Mouse (Mus musculus): ENCODE measurements around the gene Rbx1.
"Not testable (repeated sequence)": the region's sequence is repeated elsewhere in the genome, so short reads cannot be mapped to it uniquely, and the experiment has no call there.

Gene Rbx1

DNA sequence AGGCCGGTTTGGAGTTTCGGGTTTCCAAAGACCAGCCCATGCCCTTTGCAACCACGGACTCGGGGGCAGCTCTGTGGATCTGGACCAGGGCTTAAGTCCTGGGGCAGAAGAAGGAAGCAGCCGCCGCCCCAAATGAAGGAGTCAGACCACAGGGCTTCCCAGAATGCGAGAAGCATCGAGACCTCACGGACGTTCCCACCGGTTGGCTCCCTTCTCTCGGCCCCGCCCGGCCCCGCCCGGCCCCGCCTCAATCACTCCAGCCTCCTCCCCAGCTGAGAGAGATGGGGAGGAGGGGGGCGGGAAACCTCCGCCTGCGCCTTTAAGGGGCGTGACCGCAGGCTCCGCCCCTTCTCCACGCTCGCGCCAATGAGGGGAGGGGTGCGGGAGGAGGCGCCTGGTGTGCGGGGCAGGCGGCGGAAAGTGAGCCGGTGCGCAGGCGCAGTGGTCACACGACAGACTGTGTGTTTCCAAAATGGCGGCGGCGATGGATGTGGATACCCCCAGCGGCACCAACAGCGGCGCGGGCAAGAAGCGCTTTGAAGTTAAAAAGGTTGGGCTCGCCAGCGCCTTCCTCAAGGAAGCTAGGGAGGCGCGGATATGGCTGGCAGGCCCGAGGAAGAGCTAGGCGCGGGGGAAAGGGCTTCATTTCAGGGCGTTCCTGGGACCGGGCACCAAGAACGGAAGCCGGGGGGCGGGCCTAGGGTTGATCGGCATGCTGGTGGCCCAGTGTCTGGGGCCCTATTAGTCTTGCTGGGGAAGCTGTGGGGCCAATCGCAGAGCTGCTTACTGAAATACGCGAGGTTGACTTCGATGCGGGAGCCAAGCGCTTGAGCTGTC lies at the start of gene Rbx1:
Rbx1 (plus strand) TSS at position 396 of the 837 bp plus-strand sequence.
- peak; percentile 96 for DNase-seq (ENCODE audit: low read depth, low spot score)

DNA sequence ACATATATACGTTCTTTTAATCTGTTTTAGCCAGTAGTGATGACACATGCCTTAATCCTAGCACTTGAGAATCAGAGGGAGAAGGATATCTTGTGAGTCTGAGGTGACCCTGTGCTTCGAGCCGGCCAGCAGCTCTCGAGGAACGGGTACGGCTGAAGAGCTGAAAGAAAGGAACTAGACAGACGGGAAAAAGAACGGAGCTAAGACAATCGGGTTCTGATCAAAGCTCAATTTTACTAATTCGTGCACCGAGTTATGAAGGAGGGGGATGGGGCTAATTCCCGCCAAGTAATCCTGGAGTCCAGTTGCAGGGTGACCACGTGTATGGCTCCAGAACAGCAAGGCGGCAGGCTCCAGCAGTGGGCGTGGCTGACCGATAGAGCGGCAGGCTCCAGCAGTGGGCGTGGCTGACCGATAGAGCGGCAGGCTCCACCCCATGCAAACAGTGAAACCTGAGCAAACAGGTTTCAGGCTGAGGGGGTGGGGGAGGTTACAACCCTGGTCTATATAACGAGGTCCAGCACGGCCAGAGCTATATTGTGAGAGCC lies 49.3 kb upstream of the Rbx1 start:
- not testable (repeated sequence) for DNase-seq (ENCODE audit: low read depth, low spot score)

DNA sequence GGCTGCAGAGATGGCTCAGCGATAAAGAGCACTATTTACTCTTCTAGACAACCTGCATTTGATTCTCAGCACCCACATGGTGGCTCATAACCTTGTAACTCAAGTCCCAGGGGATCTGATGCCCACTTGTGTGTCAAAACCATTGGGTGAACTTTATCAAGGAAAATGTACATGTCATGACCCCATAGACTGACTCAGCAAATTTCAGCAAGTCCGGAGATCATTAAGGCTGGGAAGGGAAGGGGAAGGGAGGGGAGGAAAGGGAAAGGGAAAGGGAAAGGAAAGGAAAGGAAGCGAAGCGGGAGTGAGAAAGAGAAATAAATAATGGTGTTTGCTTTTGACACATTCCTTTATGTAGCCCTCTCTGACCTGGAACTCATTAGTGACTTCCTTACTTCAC lies 48.0 kb upstream of the Rbx1 start:
- no peak for DNase-seq (ENCODE audit: low read depth, low spot score)

DNA sequence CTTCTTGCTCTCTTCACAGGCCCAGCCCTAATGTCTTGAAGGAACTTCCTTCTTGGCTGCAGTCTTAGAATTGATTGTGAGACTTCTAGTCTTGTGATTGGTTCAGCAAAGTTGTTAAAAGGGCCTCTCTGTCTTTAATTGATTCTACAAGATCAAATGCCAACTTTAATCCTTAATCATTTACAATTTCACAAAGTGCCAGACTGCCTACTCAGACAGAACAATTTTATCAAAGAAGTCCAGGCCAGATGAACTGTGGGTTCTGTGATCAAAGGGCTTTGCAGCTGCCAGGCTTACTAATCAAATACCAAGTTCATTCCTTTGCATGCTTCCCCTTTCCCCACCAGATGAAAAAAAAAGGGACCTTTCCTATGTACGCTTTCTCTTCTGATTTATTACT lies 44.6 kb upstream of the Rbx1 start:
- no peak for DNase-seq (ENCODE audit: low read depth, low spot score)

DNA sequence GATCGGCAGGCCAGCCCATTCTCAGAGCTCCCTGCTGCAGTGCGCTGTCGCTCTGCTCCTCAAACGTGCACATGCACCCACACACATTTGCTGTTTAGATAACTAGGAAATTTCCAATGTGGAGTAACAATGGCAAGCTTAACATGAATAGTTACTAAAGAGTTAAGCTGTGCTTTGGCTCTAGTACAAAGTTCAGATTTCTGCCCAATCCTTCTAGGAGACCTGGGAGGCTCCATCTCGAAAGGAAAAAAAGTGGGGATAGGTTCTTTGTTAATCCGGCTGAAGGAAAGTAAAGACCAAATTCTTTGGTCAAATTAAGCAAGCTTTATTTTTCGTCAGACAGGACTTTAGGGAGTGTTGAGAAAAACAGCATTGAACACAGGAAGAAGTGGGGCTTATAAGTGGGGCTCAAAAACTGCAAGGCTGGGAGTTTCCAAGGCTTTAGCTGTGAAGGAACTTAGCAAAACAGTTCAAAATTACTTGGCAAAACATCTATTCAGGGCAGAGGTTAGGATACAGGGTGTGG lies 43.9 kb upstream of the Rbx1 start:
- no peak for DNase-seq (ENCODE audit: low read depth, low spot score)

DNA sequence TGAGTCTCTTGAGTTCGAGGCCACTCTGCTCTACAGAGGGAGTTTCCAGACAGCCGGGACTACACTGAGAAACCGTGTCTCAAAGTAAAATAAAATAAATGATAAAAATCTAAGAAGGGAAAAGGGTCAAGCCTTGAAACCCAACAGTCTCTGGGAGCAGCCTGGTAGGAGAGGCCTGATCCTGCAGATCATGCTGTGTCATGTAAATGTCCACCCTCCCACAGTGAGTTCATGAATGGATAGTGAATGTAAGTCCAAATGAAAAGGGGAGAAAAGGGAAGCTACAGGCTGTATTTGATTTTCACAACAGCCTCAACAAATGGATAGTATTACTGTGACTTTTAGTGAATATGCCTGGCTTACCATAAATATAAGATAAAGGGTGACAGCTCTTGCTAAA lies 40.8 kb upstream of the Rbx1 start:
- no peak for DNase-seq (ENCODE audit: low read depth, low spot score)

DNA sequence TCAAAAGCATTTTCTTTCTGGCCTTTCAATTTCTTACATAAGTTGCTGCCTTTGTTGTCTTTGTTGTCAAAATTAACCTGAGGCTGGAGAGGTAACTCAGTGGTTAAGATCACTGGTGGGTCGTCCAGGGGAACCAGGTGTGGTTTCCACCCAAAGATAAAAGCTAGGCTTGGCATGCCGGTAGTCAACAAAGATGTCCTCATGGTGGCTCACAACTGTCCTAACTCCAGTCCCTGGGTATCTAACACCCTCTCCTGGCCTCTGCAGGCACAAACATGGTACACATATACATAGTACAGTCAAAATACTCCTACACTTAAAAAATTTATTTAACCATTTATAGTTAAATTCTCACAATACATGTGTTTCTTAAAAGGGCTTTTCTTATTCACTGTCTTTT lies 38.1 kb upstream of the Rbx1 start:
- DNase-seq (ENCODE audit: low read depth, low spot score) = no peak

DNA sequence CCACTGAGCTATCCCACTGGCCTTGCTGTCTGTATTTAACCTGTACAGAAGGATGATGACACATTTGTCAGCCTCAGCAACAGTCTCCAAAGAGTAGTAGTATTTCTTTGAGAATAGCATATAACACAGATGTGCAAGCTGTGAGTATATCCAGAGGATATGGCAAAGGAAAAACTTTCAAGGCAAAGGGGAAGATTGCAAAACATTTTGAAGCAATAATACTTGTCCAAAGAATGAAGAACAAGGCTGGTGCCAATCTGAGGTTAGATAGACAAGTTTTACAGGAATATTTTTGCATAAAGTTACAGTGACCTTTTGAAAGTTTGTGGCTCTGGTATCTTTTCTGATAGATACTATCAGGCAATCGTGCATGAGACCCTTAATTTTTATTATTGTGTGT lies 34.9 kb upstream of the Rbx1 start:
- no peak for DNase-seq (ENCODE audit: low read depth, low spot score)

DNA sequence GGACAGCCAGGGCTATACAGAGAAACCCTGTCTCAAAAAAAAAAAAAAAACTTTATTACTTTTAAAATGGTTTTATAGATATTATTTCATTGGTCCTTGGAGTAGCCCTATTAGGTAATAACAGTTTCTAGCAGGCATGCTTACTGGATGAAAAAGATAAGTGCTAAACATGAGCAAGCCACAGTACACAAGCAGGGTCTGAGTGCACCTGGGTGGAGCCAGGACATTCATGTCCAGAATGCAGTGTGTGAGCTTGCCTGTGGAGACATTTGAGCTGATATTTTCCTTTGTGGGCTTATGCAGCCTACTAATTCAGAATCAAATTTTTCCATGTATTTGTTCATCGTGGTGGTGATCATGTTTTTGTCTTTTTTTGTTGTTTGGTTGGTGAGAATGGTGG lies 27.8 kb upstream of the Rbx1 start:
- no peak for DNase-seq (ENCODE audit: low read depth, low spot score)

DNA sequence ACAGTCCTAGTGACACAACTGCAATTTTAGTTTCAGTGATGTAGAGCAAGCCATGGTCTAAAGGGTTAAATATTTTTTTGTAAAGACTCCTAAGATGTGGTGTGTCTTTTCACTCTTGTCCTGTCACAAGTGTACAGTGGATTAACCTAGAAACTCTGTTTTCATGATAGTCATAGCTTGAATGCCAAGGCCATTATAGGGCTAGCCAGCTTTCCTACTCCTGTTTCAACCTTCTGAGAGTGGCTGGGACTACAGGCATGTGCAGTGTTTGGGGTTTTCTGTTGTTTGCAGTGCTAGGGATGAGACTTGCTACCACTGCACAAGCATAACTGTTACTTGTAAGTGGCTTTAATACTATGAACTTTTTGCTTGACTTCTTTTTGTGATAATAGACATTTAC lies 26.9 kb upstream of the Rbx1 start:
- DNase-seq (ENCODE audit: low read depth, low spot score) = no peak

DNA sequence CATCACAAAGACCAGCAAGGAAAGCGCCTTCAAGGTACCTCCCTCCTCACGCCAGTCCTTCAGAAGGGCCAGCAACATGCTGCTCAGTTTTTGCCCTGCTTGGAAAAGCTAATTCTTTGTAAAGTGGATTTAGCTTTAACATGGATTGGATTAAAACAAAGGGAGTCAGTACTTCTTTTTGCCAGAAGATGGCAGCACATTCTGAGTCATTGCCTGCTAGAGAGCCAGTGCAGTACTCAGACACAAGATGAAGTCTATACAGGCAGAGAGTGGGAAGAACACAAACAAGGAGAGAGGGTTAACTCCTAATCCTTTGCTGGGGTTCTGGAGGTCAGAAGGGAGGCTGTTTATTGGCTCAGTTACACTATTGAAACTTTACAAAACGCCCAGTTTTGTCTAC lies 17.6 kb upstream of the Rbx1 start:
- DNase-seq (ENCODE audit: low read depth, low spot score) = peak; percentile 42

DNA sequence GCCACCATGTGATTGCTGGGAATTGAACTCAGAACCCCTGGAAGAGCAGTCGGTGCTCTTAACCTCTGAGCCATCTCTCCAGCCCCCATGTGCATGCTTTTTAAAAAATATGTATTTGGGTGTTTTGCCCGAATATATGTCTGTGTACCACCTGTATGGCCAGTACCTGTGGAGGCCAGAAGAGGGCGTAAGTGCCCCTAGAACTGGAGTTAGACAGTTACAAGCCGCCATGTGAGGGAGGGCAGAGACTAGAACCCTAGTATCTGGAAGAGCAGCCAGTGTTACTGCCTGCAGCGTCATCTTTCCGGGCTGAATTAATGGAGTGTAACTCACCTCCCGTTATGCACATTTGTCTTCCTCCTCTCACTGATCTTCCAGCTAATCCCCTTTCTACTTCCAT lies 4.6 kb upstream of the Rbx1 start:
- no peak for DNase-seq (ENCODE audit: low read depth, low spot score)

DNA sequence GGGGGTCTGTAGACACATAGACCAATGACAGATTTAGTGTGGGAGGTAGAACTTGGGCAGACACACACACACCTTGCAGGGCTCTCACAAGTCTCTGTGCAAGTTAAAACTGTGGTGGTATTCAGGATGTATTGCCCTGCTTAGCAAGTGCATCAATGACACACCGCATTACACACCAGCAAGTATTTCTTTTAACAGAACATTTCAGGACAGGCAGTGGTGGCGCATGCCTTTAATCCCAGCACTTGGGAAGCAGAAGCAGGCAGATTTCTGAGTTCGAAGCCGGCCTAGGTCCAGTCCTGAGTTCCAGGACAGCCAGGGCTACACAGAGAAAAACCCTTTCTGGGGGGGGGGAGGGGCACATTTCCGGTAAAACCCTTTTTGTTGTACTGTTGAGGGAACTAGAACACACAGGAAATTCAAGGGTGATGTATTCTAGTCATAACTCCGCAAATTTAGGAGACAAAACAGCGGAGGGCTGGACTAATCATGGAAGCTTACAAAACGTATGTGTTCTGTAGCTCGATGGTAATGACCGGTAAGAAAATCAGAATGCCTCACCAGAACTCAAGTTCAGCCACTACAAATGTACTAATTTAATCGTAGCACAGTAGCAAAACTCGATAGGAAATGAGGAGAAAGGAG lies 958 bp upstream of the Rbx1 start:
- DNase-seq (ENCODE audit: low read depth, low spot score) = no peak

DNA sequence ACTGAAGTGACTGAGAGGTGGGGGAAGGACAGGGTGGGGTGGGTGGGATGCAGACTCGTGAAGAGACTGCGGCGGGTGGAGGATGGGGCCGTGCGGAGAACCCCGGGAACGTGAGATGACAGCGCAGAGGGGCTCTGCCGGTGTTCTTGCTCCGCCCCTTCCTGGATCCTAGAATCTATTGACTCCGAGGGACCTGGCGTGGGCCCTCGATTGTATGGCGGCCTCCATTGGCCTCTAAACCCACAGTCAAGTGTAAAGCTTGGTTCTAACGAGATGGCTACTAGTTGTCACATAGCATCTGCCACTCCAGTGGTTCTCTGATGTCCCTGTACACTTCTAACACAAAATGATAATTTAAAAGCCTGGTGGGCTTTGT lies 630 bp downstream of the Rbx1 start:
- no peak for DNase-seq (ENCODE audit: low read depth, low spot score)

DNA sequence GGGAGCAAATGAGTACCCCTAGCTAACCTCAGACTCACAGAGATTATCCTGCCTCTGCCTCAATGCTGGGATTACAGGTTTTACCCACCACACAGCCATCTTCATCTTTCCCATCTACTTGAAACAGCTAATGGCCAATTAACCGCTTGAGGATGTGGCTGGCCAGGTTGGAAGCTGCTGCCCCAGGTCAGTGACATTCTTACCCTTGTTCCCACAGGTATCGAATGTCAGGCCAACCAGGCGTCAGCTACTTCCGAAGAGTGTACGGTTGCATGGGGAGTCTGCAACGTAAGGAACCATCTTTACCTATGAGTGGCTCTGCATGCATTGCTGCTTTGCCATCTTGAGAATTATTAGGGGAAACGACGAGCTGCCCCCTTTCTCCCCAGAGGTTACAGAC lies 4.6 kb downstream of the Rbx1 start:
- DNase-seq (ENCODE audit: low read depth, low spot score) = no peak

DNA sequence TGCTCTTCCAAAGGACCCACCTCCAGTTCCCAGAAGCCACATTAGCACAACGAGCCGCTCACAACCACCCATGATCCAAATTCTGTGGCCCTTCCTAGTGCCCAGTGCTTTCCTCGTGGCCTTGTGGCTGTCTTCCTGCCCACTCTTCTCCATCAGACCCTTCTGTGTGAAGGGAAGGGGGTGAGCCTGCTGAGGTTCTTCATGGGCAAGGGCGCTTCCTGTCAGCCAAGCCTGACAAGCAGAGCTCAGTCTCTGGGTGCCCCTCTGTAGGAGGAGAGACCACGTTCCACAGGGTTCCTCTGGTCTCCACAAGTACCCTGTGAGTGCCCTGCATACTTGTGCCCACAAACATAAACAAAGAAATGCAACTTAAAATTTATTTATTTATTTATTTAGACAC lies 6.2 kb downstream of the Rbx1 start:
- no peak for DNase-seq (ENCODE audit: low read depth, low spot score)

DNA sequence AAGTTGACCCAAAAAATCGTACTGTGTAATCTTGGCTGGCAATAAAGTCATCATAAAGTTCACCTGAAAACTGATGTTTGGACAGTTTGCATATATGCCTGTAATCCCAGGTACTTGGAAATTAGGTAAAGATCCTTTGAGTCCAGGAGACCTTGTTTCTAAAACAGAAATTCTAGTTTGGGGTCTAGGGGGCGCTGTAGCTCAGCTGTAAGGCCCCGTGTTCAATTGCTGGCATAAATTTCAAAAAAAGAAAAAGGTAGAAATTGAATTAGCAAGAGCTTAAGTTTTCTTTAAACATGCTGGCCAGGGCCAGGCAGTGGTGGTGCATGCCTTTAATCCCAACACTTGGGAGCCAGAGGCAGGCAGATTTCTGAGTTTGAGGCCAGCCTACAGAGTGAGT lies 9.6 kb downstream of the Rbx1 start:
- no peak for DNase-seq (ENCODE audit: low read depth, low spot score)

DNA sequence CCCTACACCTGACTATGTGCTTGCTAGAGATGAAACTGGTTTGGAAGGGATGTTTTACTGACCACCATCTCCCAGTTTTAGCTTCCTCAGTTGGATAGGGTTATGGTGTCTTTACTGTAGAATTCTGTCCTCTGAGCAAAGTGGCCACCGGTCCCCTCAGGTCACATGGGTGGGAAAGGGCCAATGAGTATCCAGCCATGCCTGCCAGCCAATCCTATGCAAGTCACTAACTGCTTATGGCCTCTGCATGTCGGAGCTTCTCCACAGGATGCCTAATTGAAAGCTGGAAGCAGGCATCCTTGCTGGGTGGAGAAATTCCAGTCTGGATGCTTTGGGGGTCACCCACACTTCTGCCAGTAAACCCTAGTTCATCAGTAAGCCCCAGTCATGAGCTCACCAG lies 10.5 kb downstream of the Rbx1 start:
- DNase-seq (ENCODE audit: low read depth, low spot score) = no peak

DNA sequence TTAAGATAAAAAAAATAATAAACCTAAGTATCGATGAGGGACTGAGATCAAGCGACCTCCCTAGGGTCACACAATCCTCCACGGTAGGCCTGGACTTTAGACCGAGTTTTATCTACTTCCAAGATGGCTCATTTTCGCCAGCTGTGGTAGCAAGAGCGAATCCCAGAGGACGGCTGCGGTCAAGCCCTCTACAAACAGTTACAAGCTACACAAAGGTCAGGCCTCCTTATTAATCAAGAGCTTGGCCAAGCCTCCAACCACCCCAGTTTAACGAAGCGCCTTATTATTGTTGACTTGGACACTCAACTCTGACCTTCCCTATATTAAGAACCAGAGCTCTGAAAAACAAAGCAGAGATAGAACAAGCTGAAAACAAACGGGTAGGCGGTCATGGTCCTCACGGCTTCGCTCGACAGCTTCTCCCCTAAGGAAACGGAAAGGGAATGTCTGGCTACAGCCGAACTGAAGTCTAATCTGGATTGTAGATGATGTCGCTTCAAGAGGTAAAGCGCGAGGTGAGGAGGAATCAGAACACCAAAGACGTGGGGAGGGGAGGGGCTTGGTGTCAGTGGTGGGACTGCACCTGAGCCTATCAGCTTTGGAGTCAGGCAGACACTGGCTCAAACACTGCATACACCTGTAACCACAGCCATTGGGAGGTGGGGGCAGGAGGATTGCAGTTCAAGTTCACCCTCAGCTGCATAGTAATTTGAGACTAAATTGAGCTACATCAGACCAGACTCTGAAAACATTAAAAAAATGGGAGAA lies 13.5 kb downstream of the Rbx1 start:
- no peak for DNase-seq (ENCODE audit: low read depth, low spot score)

DNA sequence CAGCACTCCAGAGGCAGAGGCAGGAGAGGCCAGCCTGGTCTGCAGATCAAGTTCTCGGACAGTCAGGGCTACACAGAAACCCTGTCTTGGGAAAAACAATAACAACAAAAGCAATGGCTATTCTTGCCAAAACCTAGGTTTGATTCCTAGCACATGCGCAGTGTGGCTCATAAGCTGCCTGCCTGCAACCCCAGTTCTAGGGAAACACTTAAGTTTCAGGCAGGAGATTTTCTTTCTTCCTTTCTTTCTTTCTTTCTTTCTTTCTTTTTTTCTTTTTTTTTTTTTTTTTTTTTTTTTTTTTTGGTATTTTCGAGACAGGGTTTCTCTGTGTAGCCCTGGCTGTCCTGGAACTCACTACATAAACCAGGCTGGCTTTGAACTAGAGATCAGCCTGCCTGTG lies 14.2 kb downstream of the Rbx1 start:
- not testable (repeated sequence) for DNase-seq (ENCODE audit: low read depth, low spot score)

DNA sequence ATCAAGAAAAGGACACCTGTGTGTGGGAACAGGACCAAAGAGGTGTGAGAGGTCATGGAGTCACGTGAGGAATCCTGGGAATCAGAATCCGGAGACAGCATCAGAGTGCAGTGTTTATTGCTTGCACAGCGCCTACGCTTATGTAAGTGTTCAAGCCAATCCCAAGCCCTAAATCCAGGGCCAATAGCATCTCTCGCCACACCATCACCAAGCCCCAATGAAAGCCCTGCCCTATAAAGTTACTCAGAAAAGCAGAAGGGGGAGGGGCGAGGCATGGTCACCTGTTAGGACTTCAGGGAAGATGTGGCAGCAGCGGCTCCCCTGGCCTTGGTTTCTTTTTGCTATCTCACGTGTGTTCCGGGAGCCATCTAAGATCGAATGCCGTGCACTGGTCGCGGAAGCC lies 14.9 kb downstream of the Rbx1 start:
- no peak for DNase-seq (ENCODE audit: low read depth, low spot score)

DNA sequence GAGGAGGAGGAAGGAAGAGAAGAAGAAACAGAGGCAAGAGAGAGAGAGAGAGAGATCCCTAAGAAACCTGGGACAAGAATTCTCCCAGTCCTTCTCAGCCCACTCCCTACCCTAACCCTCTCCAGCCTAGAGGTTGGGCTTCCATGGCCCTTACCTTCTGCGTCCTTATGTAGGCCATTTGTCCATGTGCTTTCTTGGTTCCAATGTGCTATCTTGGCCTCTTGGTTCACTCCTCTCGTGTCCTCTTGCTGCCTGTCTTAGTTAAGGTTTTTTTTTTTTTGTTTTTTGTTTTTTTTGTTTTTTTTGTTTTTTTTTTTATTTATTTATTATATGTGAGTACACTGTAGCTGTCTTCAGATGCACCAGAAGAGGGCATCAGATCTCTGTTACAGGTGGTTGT lies 16.9 kb downstream of the Rbx1 start:
- no peak for DNase-seq (ENCODE audit: low read depth, low spot score)
